Mouse (Mus musculus) lung, adult 2 months (tissue): ENCODE results near the gene Stk32c.

Source experiments
- CTCF ChIP-seq: fragments of 200-500 bp; IDR thresholded peaks from 2 replicates; pipeline ENCODE4 v1.5.1; 2011; ENCODE audit warnings: mild to moderate bottlenecking, low read length, control low read depth; ENCODE audit not compliant: insufficient read depth
- POLR2A ChIP-seq: fragments of 200-500 bp; IDR thresholded peaks from 2 replicates; pipeline ENCODE4 v1.6.1; 2011; ENCODE audit warnings: low read depth, mild to moderate bottlenecking, control low read depth, low read length, borderline replicate concordance; ENCODE audit errors: extremely low read depth

GRCm38 (mm10) chr7:139130361-139130760, 82.7 kb downstream of the Stk32c start:
- no peak for TF ChIP-seq CTCF
- no peak for TF ChIP-seq POLR2A
